In genomic region chr11:97563730-97564129, GRCm38 (mm10) we compare ENCODE assay signal across 14 mouse cellular contexts. TPM values are rescaled to one million over a fixed set of nuclear protein-coding genes. Genes with fewer than 3 reads are reported as not detected.
DNase-seq lines count a peak whose midpoint lies in the region; ATAC-seq lines count a peak whose summit lies in the region.
"Had no signal": no experiment of that assay in that cellular context is flagged by ENCODE, and none has a peak within 500 bp of the region (broad histone marks: within the 10 kb centered on the region; RNA-seq: fewer than 3 reads in every experiment).

No protein-coding gene starts in this region.

- H3K9ac ChIP-seq in neural tube, embryonic 13.5 days: no peak overlapping the region
- H3K9ac ChIP-seq in neural tube, embryonic 15.5 days (replicated peaks): no peak overlapping the region
- H3K9ac ChIP-seq: heart, embryonic 15.5 days had no signal

- H3K27ac ChIP-seq in neural tube, embryonic 13.5 days (replicated peaks): peak overlapping the region; percentile 33; the same call in 1 of the 2 replicates
- H3K27ac ChIP-seq in neural tube, embryonic 15.5 days (replicated peaks): no peak overlapping the region
- H3K27ac ChIP-seq: heart, embryonic 15.5 days had no signal

- WGBS in neural tube, embryonic 13.5 days: 34% methylated on average over 14 of the region's 14 CpGs
- 28% methylated on average over 14 of the region's 14 CpGs for whole genome bisulfite sequencing in neural tube, embryonic 15.5 days

- H3K36me3 ChIP-seq in neural tube, embryonic 13.5 days: no peaks in the 10 kb centered on the region
- H3K36me3 ChIP-seq in neural tube, embryonic 15.5 days: no peaks in the 10 kb centered on the region
- H3K36me3 ChIP-seq: heart, embryonic 15.5 days had no signal

- no peak for ATAC-seq in neural tube, embryonic 13.5 days (ENCODE audit: low read depth)
- no peak for ATAC-seq in neural tube, embryonic 15.5 days (ENCODE audit: low FRiP score)
- ATAC-seq: intestine, embryonic 16.5 days had no signal

- no peaks in the 10 kb centered on the region for H3K9me3 ChIP-seq in neural tube, embryonic 13.5 days
- no peaks in the 10 kb centered on the region for H3K9me3 ChIP-seq in neural tube, embryonic 15.5 days (replicated peaks)
- H3K9me3 ChIP-seq: heart, embryonic 15.5 days had no signal

- H3K4me2 ChIP-seq in neural tube, embryonic 13.5 days: no peak overlapping the region
- H3K4me2 ChIP-seq in neural tube, embryonic 15.5 days: no peak overlapping the region
- H3K4me2 ChIP-seq: heart, embryonic 15.5 days had no signal

- no peak overlapping the region for H3K4me3 ChIP-seq in neural tube, embryonic 13.5 days
- no peak overlapping the region for H3K4me3 ChIP-seq in neural tube, embryonic 15.5 days (replicated peaks)
- H3K4me3 ChIP-seq: heart, embryonic 15.5 days had no signal

- peak; percentile 56 for DNase-seq in adrenal gland, adult 2 months
- DNase-seq in adrenal gland, postnatal 25 days: no peak
- peak; percentile 48 for DNase-seq in kidney, adult 11 months
- DNase-seq in kidney, postnatal 10 days: no peak
- no peak for DNase-seq in heart, adult 18-20 months
- DNase-seq in left cerebral cortex, adult 8-10 months (ENCODE audit: low spot score in 2 of 2): no peak
- DNase-seq: B cell, adult 2 months; lung, adult 2 months; right cerebral cortex, adult 18-20 months; thymus, postnatal 36 days had no signal

- H3K4me1 ChIP-seq in neural tube, embryonic 13.5 days (replicated peaks): peaks cover 95% of the 10 kb centered on the region
- H3K4me1 ChIP-seq in neural tube, embryonic 15.5 days: peaks cover 80% of the 10 kb centered on the region

- peaks cover 26% of the 10 kb centered on the region for H3K27me3 ChIP-seq in neural tube, embryonic 13.5 days
- no peaks in the 10 kb centered on the region for H3K27me3 ChIP-seq in neural tube, embryonic 15.5 days (replicated peaks)

RNA-seq across cellular contexts. Expression of gene Srcin1, which starts 12.3 kb away (rescaled TPM):
- total RNA-seq in adrenal gland, adult 2 months (2021): 10 to 100 TPM; 11.2 to 13.9 TPM
- 13.8 and 17.9 TPM in 2 replicates for polyA plus RNA-seq in adrenal gland, adult 2 months (2012; rRNA removed)
- total RNA-seq in adrenal gland, postnatal 25 days (2021): 9.8 and 9.9 TPM in 2 replicates
- polyA plus RNA-seq in neural tube, embryonic 13.5 days (2015; fragmentation: Nextera tagmentation; extraction: Ambion mirVana): 5.7 and 7.0 TPM in 2 replicates
- polyA plus RNA-seq in neural tube, embryonic 15.5 days (2015; fragmentation: Nextera tagmentation; extraction: Ambion mirVana): 7.2 and 10.5 TPM in 2 replicates
- total RNA-seq in heart, adult 18-20 months (2021): under 1 TPM; 0.18 to 0.25 TPM
- total RNA-seq in left cerebral cortex, adult 8-10 months (2022): 100 to 1,000 TPM; 255 to 270 (median 262) TPM

Comparison
In these comparisons a context has a peak if more than half of its experiments do, and no peak if none do; other contexts are left out.
1. DNase-seq: peak in adrenal gland, adult 2 months (single experiment) and kidney, adult 11 months (single experiment); none in adrenal gland, postnatal 25 days (single experiment), kidney, postnatal 10 days (single experiment), heart, adult 18-20 months (0 of 2) and left cerebral cortex, adult 8-10 months (0 of 2).
2. RNA of gene Srcin1, which starts 12.3 kb away (total RNA-seq): 255 to 270 TPM in left cerebral cortex, adult 8-10 months; 11.2 to 13.9 TPM in adrenal gland, adult 2 months, 9.8 to 9.9 TPM in adrenal gland, postnatal 25 days and 0.18 to 0.25 TPM in heart, adult 18-20 months; every median in the first group is over 10 times any median in the second.